ENCODE assay signal across 9 mouse cellular contexts in the genomic region with DNA sequence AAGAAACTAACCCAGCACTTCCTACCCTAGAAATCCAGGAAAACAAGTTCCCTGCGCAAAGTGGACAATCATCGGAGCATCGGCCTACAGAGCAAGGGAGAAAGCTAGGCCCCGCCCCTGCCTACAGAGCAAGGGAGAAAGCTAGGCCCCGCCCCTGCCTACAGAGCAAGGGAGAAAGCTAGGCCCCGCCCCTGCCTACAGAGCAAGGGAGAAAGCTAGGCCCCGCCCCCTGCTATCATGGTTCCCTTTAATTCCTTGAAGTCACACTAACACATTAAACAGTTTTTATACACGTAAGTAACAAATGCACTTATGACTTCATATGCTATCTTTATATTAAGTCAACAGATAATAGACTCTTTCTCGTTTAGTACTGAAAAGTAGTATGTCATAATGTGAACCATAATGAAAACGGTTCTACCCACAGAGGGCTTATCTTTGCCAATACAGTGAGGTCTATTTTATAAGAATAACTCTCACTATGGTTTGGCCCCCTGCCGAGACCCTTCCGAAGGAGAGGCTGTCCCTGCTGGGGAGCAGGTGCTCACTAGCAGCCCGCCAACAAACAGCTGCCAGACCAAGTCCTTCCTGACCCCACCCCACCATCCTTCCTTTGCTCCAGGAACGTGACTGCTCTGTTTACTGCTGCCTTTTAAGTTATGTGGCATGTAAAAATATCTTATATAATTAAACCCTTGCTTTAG.
DNase-seq lines count a peak whose midpoint lies in the region; ATAC-seq and TF ChIP-seq lines count a peak whose summit lies in the region.
"Had no signal": no experiment of that assay in that cellular context is flagged by ENCODE, and none has a peak within 500 bp of the region (broad histone marks: within the 10 kb centered on the region; RNA-seq: fewer than 3 reads in every experiment).

No protein-coding gene starts in this region.

- H3K27me3 ChIP-seq in G1E (ENCODE audit: insufficient read depth, low read length), result no peaks in the 10 kb centered on the region
- H3K27me3 ChIP-seq: lung, embryonic 15.5 days had no signal

- peaks cover 16% of the 10 kb centered on the region for H3K36me3 ChIP-seq in G1E (replicated peaks)
- H3K36me3 ChIP-seq: lung, embryonic 15.5 days had no signal

- intact Hi-C loops in heart, postnatal 36 days (cut with DNase I), result no loop called here

- peak; percentile 60 for ATAC-seq in G1E (ENCODE audit: extremely low read depth, insufficient number of reproducible peaks, low FRiP score, poor library complexity, severe bottlenecking)
- peak; percentile 99 for ATAC-seq in megakaryocyte-erythroid progenitor cell, adult 5-6 weeks (replicated peaks; ENCODE audit: low FRiP score, low TSS enrichment, poor library complexity, severe bottlenecking)
- no peak for ATAC-seq in activated CD4-positive, CD25-positive, alpha-beta regulatory T cell, adult 4 months

- H3K4me3 ChIP-seq in G1E (ENCODE audit: low read depth, low read length), result no peak overlapping the region
- H3K4me3 ChIP-seq: lung, embryonic 15.5 days had no signal

- no peaks in the 10 kb centered on the region for H3K9me3 ChIP-seq in G1E (replicated peaks)
- H3K9me3 ChIP-seq: lung, embryonic 15.5 days had no signal

- H3K4me1 ChIP-seq in G1E (ENCODE audit: insufficient read depth, low read depth, low read length), result peaks cover 17% of the 10 kb centered on the region
- H3K4me1 ChIP-seq: lung, embryonic 15.5 days had no signal

- TF ChIP-seq CTCF in G1E (IDR thresholded peaks at IDR 0.05; ENCODE audit: low read depth, low read length), result no peak

- DNase-seq in heart, adult 8-10 months (ENCODE audit: low spot score), result peak; percentile 7
- no peak for DNase-seq in heart, postnatal 36 days
- no peak for DNase-seq in G1E (ENCODE audit: low spot score)
- DNase-seq in cerebellum, postnatal 25 days, result peak; percentile 52 to 77
- DNase-seq in layer of hippocampus, adult 9-11 months, result no peak
- DNase-seq in urinary bladder, postnatal 4 days (ENCODE audit: low spot score in 2 of 2), result no peak

Comparison
In these comparisons a context has a peak if more than half of its experiments do, and no peak if none do; other contexts are left out.
1. DNase-seq: peak in heart, adult 8-10 months (single experiment) and cerebellum, postnatal 25 days (2 of 2); none in heart, postnatal 36 days (0 of 2), G1E (single experiment), layer of hippocampus, adult 9-11 months (single experiment) and urinary bladder, postnatal 4 days (0 of 2).